Mouse (Mus musculus) embryonic facial prominence, embryonic 11.5 days (tissue): ENCODE measurements around the gene Aspscr1. TPM values are rescaled to one million over a fixed set of nuclear protein-coding genes. Genes with fewer than 3 reads are reported as not detected.

Experiments
- ATAC-seq: fragments of 200-750 bp; cut with Nextera tagmentation; replicated peaks from 2 replicates; pipeline ENCODE4 v1.8.0; 2017; ENCODE audit warnings: low read depth; ENCODE audit not compliant: insufficient number of reproducible peaks, low FRiP score, low TSS enrichment
- DNase-seq: peaks from one replicate; pipeline ENCODE4 v3.0.0-alpha.2; 2015; ENCODE audit warnings: low spot score
- H3K27ac ChIP-seq: fragments of 300-500 bp; sonication (generic); replicated peaks from 2 replicates; pipeline ENCODE4 v1.5.1; 2014; ENCODE audit warnings: mild to moderate bottlenecking, low read depth, low read length, control low read depth
- H3K27me3 ChIP-seq: fragments of 300-500 bp; sonication (generic); 2 replicates; pipeline ENCODE4 v1.6.1; 2014; ENCODE audit warnings: mild to moderate bottlenecking, low read length, moderate library complexity, mixed read lengths; ENCODE audit not compliant: control insufficient read depth, insufficient read depth
- H3K36me3 ChIP-seq: fragments of 300-500 bp; sonication (generic); replicated peaks from 2 replicates; pipeline ENCODE4 v1.6.1; 2014; ENCODE audit warnings: low read depth, mild to moderate bottlenecking, low read length, moderate library complexity, mixed read lengths; ENCODE audit not compliant: control insufficient read depth, insufficient read depth
- H3K4me1 ChIP-seq: fragments of 300-500 bp; sonication (generic); 2 replicates; pipeline ENCODE4 v1.6.1; 2014; ENCODE audit warnings: low read length, mixed read lengths; ENCODE audit not compliant: control insufficient read depth, insufficient read depth
- H3K4me2 ChIP-seq: fragments of 300-500 bp; sonication (generic); 2 replicates; pipeline ENCODE4 v1.6.1; 2014; ENCODE audit warnings: low read depth, mild to moderate bottlenecking, control low read depth, low read length, moderate library complexity
- H3K4me3 ChIP-seq: fragments of 300-500 bp; sonication (generic); 2 replicates; pipeline ENCODE4 v1.5.1; 2014; ENCODE audit warnings: low read depth, low read length, control low read depth
- H3K9ac ChIP-seq: fragments of 300-500 bp; sonication (generic); replicated peaks from 2 replicates; pipeline ENCODE4 v1.6.1; 2014; ENCODE audit warnings: mild to moderate bottlenecking, control low read depth, low read length
- H3K9me3 ChIP-seq: fragments of 300-500 bp; sonication (generic); replicated peaks from 2 replicates; pipeline ENCODE4 v1.6.1; 2016; ENCODE audit warnings: mild to moderate bottlenecking, low read length, inconsistent platforms, mixed read lengths; ENCODE audit not compliant: control insufficient read depth
- WGBS: fragments of 180-500 bp; shearing (Covaris S2); extraction: QIAGEN DNeasy Blood & Tissue Kit; methylation state at CpG from one replicate; pipeline ENCODE4 v1.1.7; 2014; 5-methylcytosine and 5-hydroxymethylcytosine counted together
- polyA plus RNA-seq: library from polyadenylated mRNA; unstranded; fragments of >200 nt; fragmentation: Nextera tagmentation; extraction: Ambion mirVana; gene quantifications from 2 replicates; pipeline ENCODE4 v1.2.1, GENCODE M21; 2014

The Aspscr1 gene
- polyA plus RNA-seq, 1 experiment from 2014 or later: 99.6 TPM

- Histone ChIP-seq H3K4me3 (peak overlapping the region; percentile 53), H3K36me3 (no peaks in the 10 kb centered on the region; the same call in none of the 2 replicates), H3K27me3 (no peaks in the 10 kb centered on the region), H3K27ac (no peak overlapping the region), H3K4me1 (peaks cover 5% of the 10 kb centered on the region; the same call in 1 of the 2 replicates), H3K4me2 (peak overlapping the region; percentile 97), H3K9me3 (no peaks in the 10 kb centered on the region), H3K9ac (peak overlapping the region; percentile 56)
- DNase-seq (peak; percentile 78), ATAC-seq (peak; percentile 69)
- under 1% methylated on average over 37 of the region's 38 CpGs for WGBS
Measured at GRCm38 (mm10) chr11:120712771-120713568, 40.2 kb downstream of the Aspscr1 start.

GRCm38 (mm10) chr11:120713580-120714518, 41.1 kb downstream of the Aspscr1 start, which contains the start of the genes Cenpx and Lrrc45:
Gene Cenpx, minus strand, starts transcription at chr11:120713738.
Gene Lrrc45, plus strand, starts transcription at chr11:120713925.
- H3K27me3 ChIP-seq: no peaks in the 10 kb centered on the region
- DNase-seq: peak; percentile 100
- H3K4me1 ChIP-seq: peaks cover 5% of the 10 kb centered on the region; the same call in 1 of the 2 replicates
- no peaks in the 10 kb centered on the region for H3K9me3 ChIP-seq
- WGBS: 3% methylated on average over 53 of the region's 53 CpGs
- ATAC-seq: peak; percentile 93
- peak within 1 kb of the TSS; percentile 97 for H3K4me2 ChIP-seq
- no peaks in the 10 kb centered on the region; the same call in none of the 2 replicates for H3K36me3 ChIP-seq
- H3K27ac ChIP-seq: no peak within 1 kb of the TSS
- peak within 1 kb of the TSS; percentile 53 for H3K4me3 ChIP-seq
- H3K9ac ChIP-seq: peak within 1 kb of the TSS; percentile 68

- H3K27ac ChIP-seq: no peak overlapping the region
Measured at GRCm38 (mm10) chr11:120714546-120714945, 41.8 kb downstream of the Aspscr1 start.

GRCm38 (mm10) chr11:120715131-120715530, 42.4 kb downstream of the Aspscr1 start:
- Histone ChIP-seq H3K27ac (no peak overlapping the region), H3K4me3 (no peak overlapping the region), H3K4me2 (peak overlapping the region; percentile 10; the same call in 1 of the 2 replicates), H3K27me3 (no peaks in the 10 kb centered on the region), H3K36me3 (no peaks in the 10 kb centered on the region; the same call in none of the 2 replicates), H3K4me1 (peaks cover 5% of the 10 kb centered on the region; the same call in 1 of the 2 replicates), H3K9ac (no peak overlapping the region; the same call in 1 of the 2 replicates), H3K9me3 (no peaks in the 10 kb centered on the region)
- ATAC-seq (no peak), DNase-seq (no peak)
- WGBS: 93% methylated on average over 9 of the region's 9 CpGs

More at GRCm38 (mm10) chr11:120714546-120714945, 41.8 kb downstream of the Aspscr1 start:
- Histone ChIP-seq H3K9ac (peak overlapping the region; percentile 68), H3K9me3 (no peaks in the 10 kb centered on the region), H3K4me2 (peak overlapping the region; percentile 91), H3K27me3 (no peaks in the 10 kb centered on the region), H3K36me3 (no peaks in the 10 kb centered on the region; the same call in none of the 2 replicates), H3K4me1 (peaks cover 5% of the 10 kb centered on the region; the same call in 1 of the 2 replicates), H3K4me3 (peak overlapping the region; percentile 53)
- WGBS: 50% methylated on average over 10 of the region's 10 CpGs
- ATAC-seq: no peak
- DNase-seq: no peak

- H3K4me2 ChIP-seq: no peak overlapping the region
- no peak overlapping the region for H3K9ac ChIP-seq
- ATAC-seq: no peak
- H3K4me1 ChIP-seq: peaks cover 8% of the 10 kb centered on the region
- no peaks in the 10 kb centered on the region; the same call in none of the 2 replicates for H3K36me3 ChIP-seq
- no peak for DNase-seq
- H3K4me3 ChIP-seq: no peak overlapping the region
- H3K27me3 ChIP-seq: peaks cover 7% of the 10 kb centered on the region; the same call in 1 of the 2 replicates
- no peak overlapping the region for H3K27ac ChIP-seq
- WGBS: 90% methylated on average over 9 of the region's 9 CpGs
- H3K9me3 ChIP-seq: no peaks in the 10 kb centered on the region
Measured at GRCm38 (mm10) chr11:120719242-120719641, 46.5 kb downstream of the Aspscr1 start.

- Histone ChIP-seq H3K9ac (no peak overlapping the region), H3K4me2 (no peak overlapping the region), H3K27me3 (peaks cover 7% of the 10 kb centered on the region; the same call in 1 of the 2 replicates), H3K36me3 (no peaks in the 10 kb centered on the region; the same call in none of the 2 replicates), H3K4me3 (no peak overlapping the region), H3K9me3 (no peaks in the 10 kb centered on the region), H3K4me1 (peaks cover 3% of the 10 kb centered on the region), H3K27ac (no peak overlapping the region)
- ATAC-seq (no peak), DNase-seq (no peak)
- 89% methylated on average over 13 of the region's 13 CpGs for WGBS
Measured at GRCm38 (mm10) chr11:120719841-120720376, 47.1 kb downstream of the Aspscr1 start.

- Histone ChIP-seq H3K9me3 (no peaks in the 10 kb centered on the region), H3K9ac (peak overlapping the region; percentile 70), H3K4me3 (peak overlapping the region; percentile 59; the same call in 1 of the 2 replicates), H3K27me3 (peaks cover 7% of the 10 kb centered on the region; the same call in 1 of the 2 replicates), H3K4me2 (peak overlapping the region; percentile 84), H3K4me1 (peaks cover 3% of the 10 kb centered on the region), H3K27ac (no peak overlapping the region), H3K36me3 (no peaks in the 10 kb centered on the region; the same call in none of the 2 replicates)
- peak; percentile 94 for DNase-seq
- 10% methylated on average over 17 of the region's 17 CpGs for WGBS
- no peak for ATAC-seq
Measured at GRCm38 (mm10) chr11:120720450-120720849, 47.7 kb downstream of the Aspscr1 start.
